Mouse (Mus musculus): ENCODE measurements around the gene Fance.

- TF ChIP-seq POLR2A (IDR thresholded peaks at IDR 0.05; ENCODE audit: insufficient read length, low read depth) (no peak), TCF12 (IDR thresholded peaks at IDR 0.05; ENCODE audit: insufficient read depth, poor library complexity, severe bottlenecking) (no peak), CEBPB (IDR thresholded peaks at IDR 0.05; ENCODE audit: insufficient read depth, poor library complexity, severe bottlenecking) (no peak), MAX (IDR thresholded peaks at IDR 0.05; ENCODE audit: low read depth) (no peak), SRF (IDR thresholded peaks at IDR 0.05; ENCODE audit: control insufficient read depth, insufficient read length, low read depth) (no peak), USF1 (IDR thresholded peaks at IDR 0.05; ENCODE audit: low read depth) (no peak), TCF3 (IDR thresholded peaks at IDR 0.05; ENCODE audit: insufficient read length, low read depth) (no peak)
Measured at GRCm38 (mm10) chr17:28271537-28272266, 41.6 kb upstream of the Fance start.

All from myocyte (in vitro differentiated cells).